Mouse (Mus musculus): ENCODE measurements around the gene Dusp11. TPM values are rescaled to one million over a fixed set of nuclear protein-coding genes. Genes with fewer than 3 reads are reported as not detected.
A peak's percentile ranks its signal among the peaks of the same experiment; 100 is the strongest.
"Not testable (repeated sequence)": the region's sequence is repeated elsewhere in the genome, so short reads cannot be mapped to it uniquely, and the experiment has no call there.

Dusp11 gene
- total RNA-seq, 2 experiments from 2014 or later = 36.6 to 44.1 TPM

DNA sequence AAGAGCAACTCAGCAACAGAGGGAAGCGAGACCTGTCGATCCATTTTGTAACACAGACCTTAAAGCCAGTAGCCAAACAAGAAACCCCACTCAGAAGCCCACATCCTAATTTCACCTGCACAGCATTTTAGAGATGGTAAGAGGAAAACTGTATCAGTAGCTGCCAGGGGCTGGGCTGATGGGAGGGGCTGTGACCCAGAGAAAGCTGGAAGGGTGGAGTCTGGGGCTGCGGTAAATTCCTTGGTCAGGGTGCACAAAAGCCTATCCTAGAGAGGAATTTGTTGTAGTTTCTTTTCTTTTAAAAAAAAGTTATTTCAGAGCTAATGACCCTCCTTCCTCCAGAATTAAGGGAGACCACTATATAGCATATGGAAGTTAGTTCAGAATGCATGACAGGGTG is 19.0 kb downstream of the Dusp11 start:
- intact Hi-C loops (cut with DNase I; ENCODE audit: low total_unique reads) = no loop called here

DNA sequence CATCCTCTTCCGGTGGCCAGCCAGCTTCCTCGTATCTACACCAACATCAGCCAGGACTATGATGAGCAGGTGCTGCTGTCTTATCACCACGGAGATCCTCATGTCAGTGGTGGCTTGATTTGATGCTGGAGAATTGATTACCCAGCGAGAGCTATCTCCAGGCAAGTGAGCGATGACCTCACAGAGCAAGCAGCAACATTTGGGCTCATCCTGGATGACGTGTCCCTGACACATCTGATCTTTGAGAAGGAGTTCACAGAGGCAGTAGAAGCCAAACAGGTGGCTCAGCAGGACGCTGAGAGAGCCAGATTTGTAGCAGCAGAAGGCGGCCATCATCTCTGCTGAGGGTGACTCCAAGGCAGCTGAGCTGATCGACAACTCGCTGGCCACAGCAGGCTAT is 22.8 kb downstream of the Dusp11 start:
- no peak for DNase-seq
- intact Hi-C loops (cut with DNase I; ENCODE audit: low total_unique reads) = loop anchor here (10.0 kb wide), 1 partner anchor 66 kb away; no protein-coding TSS in a partner anchor

More for the DNA sequence above, 19.0 kb downstream of the Dusp11 start:
- DNase-seq = no peak

DNA sequence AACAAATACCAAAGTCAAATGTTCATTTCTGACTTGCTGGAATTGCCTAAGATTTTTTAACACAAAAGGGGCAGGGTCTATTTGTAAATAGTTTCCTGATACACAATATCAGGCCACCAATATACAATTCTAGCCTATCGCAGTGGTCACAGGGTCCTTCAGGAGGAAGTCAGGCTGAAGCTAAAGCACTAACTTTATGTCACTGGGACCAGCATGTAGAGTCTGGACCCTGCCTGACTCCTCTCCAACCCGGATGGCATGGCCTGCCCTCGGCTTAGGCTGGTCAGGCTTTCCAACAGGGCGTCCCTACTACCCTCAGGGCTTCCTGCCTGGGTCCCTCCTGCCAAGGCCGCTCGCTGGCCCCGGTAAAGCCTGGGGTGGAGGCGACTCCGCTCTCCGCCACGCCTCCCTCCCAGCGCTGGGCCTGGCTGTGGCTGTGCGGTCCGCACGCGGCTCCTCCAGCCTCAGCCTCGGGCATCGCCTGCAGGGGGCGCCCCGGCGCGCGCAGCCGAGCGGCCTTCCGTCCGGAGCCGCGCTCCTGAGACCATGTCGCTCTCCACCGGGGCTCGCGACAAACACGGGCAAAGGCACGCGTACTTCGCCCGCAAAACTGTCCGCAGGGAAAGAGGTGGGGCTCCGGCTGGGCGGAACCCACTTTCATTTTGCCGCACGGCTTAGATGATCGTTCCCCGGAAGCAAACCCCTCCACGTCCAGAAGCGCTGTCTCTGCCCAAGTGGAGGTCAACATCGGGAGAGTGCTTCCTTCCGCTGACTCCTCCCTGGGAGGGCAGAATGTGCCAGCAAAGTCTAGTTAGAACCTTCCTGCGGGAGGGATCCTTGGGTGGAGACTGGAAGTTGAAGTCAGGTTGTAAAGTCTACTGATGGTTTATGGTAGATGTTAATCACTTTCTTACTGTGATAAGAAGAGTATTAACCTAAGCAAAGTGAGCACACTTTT is 24.7 kb downstream of the Dusp11 start:
- intact Hi-C loops (cut with DNase I; ENCODE audit: low total_unique reads) = loop anchor here (10.0 kb wide), 1 partner anchor 68 kb away; no protein-coding TSS in a partner anchor
- DNase-seq = peak; percentile 88

DNA sequence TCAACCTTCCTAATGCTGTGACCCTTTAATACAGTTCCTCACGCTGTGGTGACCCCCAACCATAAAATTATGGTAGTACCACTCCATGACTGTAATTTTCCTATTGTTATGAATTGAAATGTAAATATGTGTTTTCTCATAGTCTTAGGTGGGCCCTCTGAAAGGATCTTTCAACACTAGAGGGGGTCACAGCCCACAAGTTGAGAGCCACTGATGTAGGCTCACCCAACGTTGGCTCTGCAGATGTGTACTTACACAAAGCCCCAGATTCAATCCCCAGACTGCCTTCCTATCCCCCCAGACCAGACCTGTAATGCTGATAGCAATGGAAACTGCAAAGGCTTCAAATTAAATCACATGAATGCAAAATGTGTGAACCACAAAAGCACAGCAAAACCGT is 25.8 kb downstream of the Dusp11 start:
- intact Hi-C loops (cut with DNase I; ENCODE audit: low total_unique reads) = loop anchor here (10.0 kb wide), 1 partner anchor 69 kb away; no protein-coding TSS in a partner anchor
- no peak for DNase-seq

DNA sequence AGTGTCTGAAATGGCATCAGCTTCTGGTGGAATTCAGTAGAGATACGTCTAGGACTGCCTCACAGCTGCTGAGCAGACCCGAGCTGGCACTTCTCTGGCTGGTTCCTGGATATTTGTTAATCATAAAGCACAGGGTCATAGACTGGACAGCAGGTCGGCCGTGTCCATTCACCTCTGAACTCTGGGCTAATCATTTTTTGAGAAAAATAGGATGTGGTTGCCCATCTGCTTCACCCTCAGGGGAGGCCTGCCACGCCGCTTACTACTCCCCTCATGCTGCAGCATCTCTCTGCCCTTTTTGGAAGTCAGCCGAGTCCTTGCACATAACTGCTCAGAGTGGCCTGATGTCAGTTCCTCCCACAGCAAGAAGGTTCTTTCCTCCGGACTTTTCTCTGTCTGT is 27.4 kb downstream of the Dusp11 start:
- no peak for DNase-seq
- intact Hi-C loops (cut with DNase I; ENCODE audit: low total_unique reads) = loop anchor here (10.0 kb wide), 1 partner anchor 71 kb away; no protein-coding TSS in a partner anchor

DNA sequence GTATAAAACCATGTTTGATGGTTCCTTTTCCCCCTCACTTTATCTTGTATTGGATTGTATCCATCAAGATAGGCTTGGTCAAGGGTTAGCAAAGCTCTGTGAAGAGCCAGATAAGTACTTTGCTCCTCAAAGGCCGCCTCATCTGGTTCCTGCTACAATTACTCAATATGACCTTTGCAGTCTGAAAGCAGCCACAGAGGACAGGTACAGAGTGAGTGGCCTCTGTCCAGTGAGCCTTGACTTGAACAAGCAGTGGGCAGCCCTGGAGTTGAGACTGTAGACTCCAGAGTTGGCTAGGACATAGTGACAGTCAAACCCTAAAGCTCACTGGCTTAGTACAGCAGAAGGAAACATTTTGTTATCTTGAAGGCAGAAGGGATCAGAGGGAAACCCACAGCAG is 32.2 kb downstream of the Dusp11 start:
- no peak for DNase-seq
- intact Hi-C loops (cut with DNase I; ENCODE audit: low total_unique reads) = no loop called here

DNA sequence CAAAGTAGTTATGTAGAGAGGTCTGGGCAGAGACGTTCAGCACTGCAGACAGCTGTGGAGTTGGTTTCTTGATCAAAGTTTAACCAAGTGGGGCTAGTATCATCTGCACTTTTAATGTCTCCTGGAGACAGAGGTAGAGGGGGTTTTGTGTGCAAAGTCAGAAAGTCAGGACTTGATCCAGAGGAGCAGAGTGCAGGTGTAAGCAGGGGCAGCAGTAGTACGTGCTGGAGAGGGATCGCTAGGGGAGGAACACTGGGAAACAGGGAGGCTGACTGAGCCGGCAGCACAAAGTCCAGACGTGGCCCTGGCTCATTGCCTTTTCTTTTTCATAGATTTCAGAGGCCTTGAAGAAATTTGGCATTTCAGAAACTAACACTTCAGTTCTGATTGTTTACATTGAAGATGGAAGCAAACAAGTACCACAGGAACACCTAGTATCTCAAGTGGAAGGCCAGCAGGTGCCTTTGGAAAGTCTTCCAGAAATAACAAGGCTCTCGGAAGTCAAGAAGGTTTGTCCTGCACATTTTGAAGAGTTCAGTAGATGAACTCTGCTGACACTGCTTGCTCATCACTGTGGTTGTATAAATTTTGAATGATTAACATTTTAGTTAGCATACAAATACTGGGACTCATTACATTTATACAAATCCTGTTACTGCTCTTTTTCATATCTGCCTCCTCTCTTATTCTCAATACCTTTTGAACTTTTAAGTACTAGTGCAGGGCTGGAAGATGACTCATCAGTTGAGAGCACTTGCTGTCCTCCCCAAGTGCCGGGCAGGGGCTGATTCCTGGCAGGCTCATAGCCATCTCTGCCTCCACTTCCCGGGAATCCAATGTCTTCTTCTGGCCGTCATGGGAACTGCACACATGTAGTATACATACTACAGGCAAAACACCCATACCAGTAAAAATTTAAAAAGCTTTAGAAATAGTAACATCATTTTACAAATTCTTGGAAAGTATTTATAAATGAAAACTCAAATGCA is 33.7 kb downstream of the Dusp11 start:
- intact Hi-C loops (cut with DNase I; ENCODE audit: low total_unique reads) = no loop called here
- no peak for DNase-seq

DNA sequence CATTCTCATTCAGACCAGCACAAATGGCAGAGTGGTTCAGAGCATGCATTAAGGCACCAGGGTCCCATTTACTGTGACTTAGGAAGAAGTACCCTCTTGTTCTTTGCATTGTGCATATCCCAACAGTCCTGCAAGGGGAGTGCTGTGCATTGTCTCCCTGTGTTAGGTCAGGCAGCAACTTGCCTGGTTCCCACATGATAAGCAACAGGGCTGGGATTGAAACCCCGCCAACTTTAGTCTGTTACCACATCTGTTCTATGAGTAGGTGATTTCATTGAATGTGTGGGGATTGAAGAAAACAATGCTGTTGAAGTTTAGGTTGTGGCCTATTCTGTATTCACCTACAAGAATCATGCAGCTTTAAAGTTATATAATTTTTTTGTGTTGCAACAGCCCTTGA is 34.8 kb downstream of the Dusp11 start:
- DNase-seq = no peak
- intact Hi-C loops (cut with DNase I; ENCODE audit: low total_unique reads) = no loop called here

DNA sequence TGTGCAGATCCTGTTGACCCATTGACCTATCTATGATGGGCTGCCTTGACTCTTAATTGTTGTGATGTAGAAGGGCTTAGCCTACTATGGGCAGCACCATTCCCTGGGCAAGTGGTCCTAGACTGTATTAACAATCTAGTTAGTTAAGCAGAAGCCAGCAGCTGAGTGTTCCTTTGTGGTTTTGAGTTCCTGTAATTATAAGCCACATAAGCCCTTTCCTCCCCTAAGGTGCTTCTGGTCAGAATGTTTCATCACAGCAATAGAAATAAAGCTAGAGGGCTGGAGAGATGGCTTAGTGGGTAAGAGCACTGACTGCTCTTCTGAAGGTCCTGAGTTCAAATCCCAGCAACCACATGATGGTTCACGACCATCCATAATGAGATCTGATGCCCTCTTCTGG is 37.8 kb downstream of the Dusp11 start:
- intact Hi-C loops (cut with DNase I; ENCODE audit: low total_unique reads) = no loop called here
- no peak for DNase-seq

DNA sequence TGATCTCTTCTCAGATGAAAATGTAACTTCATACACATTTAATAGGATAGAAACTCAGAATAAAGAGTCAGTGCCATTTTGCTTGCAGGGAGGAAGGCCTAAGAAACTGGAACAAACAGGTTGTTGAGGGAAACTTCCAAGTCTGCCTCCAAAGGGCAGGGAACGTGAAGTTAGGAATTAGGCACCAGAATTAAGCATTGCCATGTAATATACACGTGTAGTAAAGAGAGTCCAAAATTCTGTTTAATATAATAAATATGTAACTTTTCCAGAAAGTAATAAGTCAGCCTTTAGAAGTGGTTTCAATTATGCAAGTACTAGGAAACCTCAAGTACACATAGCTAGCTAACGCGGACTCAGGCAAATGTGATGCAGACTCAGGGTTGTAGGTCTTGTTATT is 42.1 kb downstream of the Dusp11 start:
- intact Hi-C loops (cut with DNase I; ENCODE audit: low total_unique reads) = no loop called here
- no peak for DNase-seq

DNA sequence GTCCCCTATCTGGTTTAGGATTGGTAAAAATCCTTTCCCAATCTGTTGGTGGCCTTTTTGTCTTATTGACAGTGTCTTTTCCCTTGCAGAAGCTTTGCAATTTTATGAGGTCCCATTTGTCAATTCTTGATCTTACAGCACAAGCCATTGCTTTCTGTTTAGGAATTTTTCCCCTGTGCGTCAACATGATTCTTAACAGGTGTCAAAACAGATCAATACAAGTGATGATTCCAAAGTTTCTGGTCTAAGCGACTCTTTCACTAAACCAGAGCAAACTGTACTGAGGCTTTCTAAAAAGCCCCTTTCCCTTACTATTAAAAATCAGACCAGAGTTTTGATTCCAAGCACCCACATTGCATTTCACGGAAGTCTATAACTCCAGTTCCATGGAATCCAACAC is 43.1 kb downstream of the Dusp11 start:
- DNase-seq; intact Hi-C loops (cut with DNase I; ENCODE audit: low total_unique reads): not testable (repeated sequence)

DNA sequence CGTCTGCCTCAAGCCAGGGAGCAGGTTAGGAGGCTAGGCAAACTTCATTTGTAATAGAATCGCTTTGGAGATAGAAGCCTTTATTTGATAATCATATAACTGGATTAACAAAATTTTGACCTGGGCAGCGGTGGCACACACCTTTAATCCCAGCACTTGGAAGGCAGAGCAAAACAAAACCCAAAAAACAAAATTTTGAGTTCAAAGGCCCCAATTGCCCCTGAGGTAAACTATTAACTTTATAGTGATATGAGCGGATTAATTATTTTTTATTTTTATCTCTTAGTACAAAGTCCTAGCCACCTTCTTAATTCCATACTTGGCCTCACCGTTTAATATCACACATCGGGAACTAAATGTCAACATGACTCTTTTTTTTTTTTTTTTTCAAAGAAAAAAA is 44.9 kb downstream of the Dusp11 start:
- intact Hi-C loops (cut with DNase I; ENCODE audit: low total_unique reads) = no loop called here
- DNase-seq = no peak

DNA sequence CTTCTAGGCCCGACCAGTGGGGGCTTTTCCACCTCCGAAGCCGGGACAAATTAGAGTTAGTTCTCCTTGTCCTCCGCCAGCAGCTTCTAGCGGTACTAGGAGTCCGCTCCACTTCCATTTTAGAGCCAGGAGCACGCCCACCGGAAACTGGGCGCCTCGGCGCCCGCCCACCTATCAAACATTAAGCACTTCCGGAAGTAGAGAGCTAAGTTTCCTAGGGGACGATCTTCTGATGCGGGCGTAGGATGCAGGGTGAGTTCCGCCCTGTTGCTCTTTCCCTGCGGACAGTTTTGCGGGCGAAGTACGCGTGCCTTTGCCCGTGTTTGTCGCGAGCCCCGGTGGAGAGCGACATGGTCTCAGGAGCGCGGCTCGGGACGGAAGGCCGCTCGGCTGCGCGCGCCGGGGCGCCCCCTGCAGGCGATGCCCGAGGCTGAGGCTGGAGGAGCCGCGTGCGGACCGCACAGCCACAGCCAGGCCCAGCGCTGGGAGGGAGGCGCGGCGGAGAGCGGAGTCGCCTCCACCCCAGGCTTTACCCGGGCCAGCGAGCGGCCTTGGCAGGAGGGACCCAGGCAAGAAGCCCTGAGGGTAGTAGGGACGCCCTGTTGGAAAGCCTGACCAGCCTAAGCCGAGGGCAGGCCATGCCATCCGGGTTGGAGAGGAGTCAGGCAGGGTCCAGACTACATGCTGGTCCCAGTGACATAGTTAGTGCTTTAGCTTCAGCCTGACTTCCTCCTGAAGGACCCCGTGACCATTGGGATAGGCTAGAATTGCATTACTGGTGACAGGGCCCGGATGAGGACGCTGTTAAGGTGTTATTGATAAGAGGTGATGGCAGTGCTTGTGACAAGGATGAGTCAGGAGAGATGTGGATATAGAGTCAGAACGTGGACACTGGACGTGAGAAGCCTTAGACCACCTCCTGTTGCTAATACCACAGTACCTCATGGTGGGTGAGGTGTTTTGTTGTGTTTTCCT is 45.6 kb downstream of the Dusp11 start, which contains the start of gene Nat8f1:
Gene Nat8f1, minus strand, starts transcription at position 149 of the 975 bp plus-strand sequence.
- DNase-seq = peak; percentile 89
- intact Hi-C loops (cut with DNase I; ENCODE audit: low total_unique reads) = not testable (repeated sequence)

DNA sequence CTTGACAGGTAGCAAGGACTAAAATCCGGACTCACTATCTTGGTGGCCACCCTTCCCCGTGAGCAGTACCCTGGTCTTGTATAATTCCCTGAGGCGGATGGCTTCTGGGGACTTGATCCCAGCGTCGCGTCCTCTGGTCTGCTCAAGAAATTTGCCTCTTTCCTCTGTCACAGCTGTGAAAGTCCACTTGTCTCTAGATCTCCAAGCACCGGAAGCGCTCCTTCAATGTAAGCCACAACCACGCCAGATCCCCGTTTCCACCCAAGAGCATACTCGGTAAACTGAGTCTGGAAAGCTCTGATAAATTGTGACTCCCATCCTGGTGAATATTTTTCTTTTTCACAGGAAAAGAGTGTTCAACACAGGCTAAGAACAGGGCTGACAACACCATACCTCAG is 46.3 kb downstream of the Dusp11 start:
- intact Hi-C loops (cut with DNase I; ENCODE audit: low total_unique reads) = no loop called here
- no peak for DNase-seq

DNA sequence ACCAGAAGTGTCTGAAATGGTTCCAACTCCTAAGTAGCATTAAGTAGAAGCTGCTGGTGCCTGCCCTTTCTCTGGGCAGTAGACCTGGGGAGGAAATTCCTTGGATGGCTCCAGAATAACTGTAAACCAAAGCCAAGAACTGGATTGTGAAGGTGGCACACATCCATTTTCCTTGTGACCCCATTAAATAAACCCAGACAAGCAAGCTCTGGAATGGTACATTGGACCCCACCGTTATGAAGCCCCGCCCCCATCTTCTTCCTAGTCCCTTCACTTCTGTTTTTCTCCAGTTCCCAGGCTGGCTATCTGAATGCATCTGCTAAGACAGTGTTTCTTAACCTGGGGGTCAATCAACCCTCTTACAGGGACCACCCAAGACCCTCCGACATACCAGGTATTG is 49.9 kb downstream of the Dusp11 start, which contains the start of gene Tprkb:
Gene Tprkb, plus strand, starts transcription at position 279 of the 400 bp plus-strand sequence.
- intact Hi-C loops (cut with DNase I; ENCODE audit: low total_unique reads) = no loop called here

DNA sequence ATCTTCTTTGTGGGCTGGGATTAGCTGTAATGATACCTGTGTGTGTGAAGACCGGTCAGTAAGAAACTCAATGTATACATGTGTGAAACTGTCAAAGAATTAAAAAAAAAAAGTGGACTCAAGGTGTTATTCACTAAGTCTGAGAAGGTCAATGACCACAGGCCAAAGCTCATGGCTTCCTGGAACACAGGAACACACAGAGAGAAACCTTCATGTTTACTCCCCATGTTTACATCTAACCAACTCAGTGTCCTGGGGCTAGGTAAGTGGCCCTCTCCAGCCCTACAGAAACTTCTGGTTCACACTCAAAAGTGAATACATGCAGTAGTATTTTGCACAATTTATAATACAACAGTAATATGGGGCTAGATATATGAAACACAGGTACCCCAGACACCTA is 51.8 kb downstream of the Dusp11 start:
- no peak for DNase-seq
- intact Hi-C loops (cut with DNase I; ENCODE audit: low total_unique reads) = no loop called here

More for the DNA sequence above, 49.9 kb downstream of the Dusp11 start, which contains the start of gene Tprkb:
- DNase-seq = no peak

DNA sequence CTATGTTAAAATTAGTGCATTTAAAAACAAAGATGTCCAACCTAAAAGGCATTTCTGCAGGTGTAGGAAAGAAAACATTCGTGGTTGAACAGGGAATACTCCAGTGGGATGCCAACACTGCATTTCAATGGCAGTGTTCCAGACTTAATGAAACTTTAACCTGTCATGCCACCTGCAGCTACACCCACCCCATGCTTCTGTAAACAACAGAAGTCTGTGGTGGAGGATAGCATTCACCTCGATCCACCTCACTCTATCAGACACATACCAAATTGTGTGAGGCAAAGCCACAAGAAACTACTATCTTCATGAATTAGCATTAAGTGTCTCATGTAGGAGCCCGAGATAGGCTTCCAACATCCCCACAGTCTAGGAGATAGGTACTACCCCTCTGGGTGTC is 53.1 kb downstream of the Dusp11 start:
- no peak for DNase-seq
- intact Hi-C loops (cut with DNase I; ENCODE audit: low total_unique reads) = no loop called here

DNA sequence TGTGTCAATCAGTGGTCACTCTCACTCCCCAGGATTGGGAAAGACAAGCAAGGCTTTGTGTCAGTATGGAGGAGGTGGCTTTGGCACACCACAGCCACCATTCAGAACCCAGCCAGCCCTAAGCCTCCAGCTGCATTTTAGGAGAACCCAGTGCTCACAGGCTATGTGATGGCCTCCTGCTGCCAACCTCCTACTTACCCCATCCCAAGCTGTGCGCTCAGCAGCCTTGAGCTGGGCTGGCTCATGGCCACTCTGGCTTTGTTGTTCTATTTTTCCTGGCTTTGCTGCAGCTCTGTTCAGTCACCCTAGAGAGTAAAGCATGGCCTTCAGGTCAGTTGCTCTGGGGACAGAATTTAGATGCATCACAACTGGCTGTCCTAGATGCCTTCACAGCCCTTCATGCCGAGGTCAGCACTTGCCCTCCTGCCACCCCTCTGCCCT is 54.5 kb downstream of the Dusp11 start:
- peak; percentile 22 for DNase-seq
- intact Hi-C loops (cut with DNase I; ENCODE audit: low total_unique reads) = not testable (repeated sequence)

Measured in gastrocnemius, postnatal 14 days (tissue).